ENCODE assay signal across 26 mouse cellular contexts in the genomic region with DNA sequence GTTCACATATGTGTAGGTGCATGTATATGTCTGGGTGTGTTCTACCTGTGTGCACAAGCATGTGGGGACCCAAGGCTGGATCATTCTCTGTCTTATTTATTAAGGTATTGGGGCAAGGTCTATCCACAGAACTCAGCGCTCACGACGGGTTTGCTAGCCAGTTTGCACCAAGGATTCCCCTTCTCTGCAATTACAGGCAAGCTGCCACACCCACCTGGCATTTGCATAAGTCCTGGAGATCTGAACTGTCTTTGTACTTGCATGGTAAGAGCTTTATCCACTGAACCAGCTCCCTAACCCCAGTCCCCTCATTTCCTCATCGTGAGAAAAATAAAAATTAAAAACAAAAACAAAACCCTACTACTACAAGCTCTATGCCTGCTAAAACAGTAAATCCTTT.
DNase-seq lines count a peak whose midpoint lies in the region; ATAC-seq and TF ChIP-seq lines count a peak whose summit lies in the region.
"Had no signal": no experiment of that assay in that cellular context is flagged by ENCODE, and none has a peak within 500 bp of the region (broad histone marks: within the 10 kb centered on the region; RNA-seq: fewer than 3 reads in every experiment).

No protein-coding gene starts in this region.

- H3K36me3 ChIP-seq in liver, embryonic 14.5 days (replicated peaks; ENCODE audit: control insufficient read depth, insufficient read depth, low read depth): no peaks in the 10 kb centered on the region
- no peaks in the 10 kb centered on the region for H3K36me3 ChIP-seq in liver, postnatal 0 days (replicated peaks; ENCODE audit: insufficient read depth, low read length)
- H3K36me3 ChIP-seq: embryonic facial prominence, embryonic 12.5 days; embryonic facial prominence, embryonic 15.5 days; heart, embryonic 12.5 days; heart, embryonic 15.5 days; hindbrain, embryonic 10.5 days; hindbrain, embryonic 13.5 days had no signal

- H3K27me3 ChIP-seq in liver, embryonic 14.5 days (ENCODE audit: control insufficient read depth, insufficient read depth, low read length): peaks cover 3% of the 10 kb centered on the region; the same call in 1 of the 2 replicates
- H3K27me3 ChIP-seq in liver, postnatal 0 days (ENCODE audit: insufficient read depth, low read length): no peaks in the 10 kb centered on the region
- H3K27me3 ChIP-seq: embryonic facial prominence, embryonic 12.5 days; embryonic facial prominence, embryonic 15.5 days; heart, embryonic 12.5 days; heart, embryonic 15.5 days had no signal

- TF ChIP-seq CTCF in liver, embryonic 14.5 days (IDR thresholded peaks at IDR 0.05; ENCODE audit: low read depth): no peak
- no peak for TF ChIP-seq CTCF in liver, postnatal 0 days (IDR thresholded peaks at IDR 0.05; ENCODE audit: low read depth)

- peak; percentile 60 for DNase-seq in ES-CJ7 (ENCODE audit: low read depth, low spot score)
- DNase-seq in ZHBTc4 (ENCODE audit: low read depth, low spot score): peak; percentile 59
- DNase-seq in liver, embryonic 14.5 days (ENCODE audit: low read depth in 3 of 3, low spot score in 3 of 3): no peak
- DNase-seq in liver, postnatal 0 days: no peak
- no peak for DNase-seq in gastrocnemius, postnatal 25 days
- no peak for DNase-seq in cerebellum, adult 9-10 months
- no peak for DNase-seq in urinary bladder, adult 2 months (ENCODE audit: low spot score)
- DNase-seq: adrenal gland, postnatal 10 days; B cell, adult 2 months; cerebellum, adult 11-12 months; cerebellum, adult 9-11 months; cerebellum, postnatal 25 days; forebrain, postnatal 0 days; gastrocnemius, adult 2 months; gastrocnemius, postnatal 14 days; heart, adult 18-20 months; heart, postnatal 10 days; heart, postnatal 36 days had no signal

- H3K4me2 ChIP-seq in liver, embryonic 14.5 days (ENCODE audit: low read depth): no peak overlapping the region
- no peak overlapping the region for H3K4me2 ChIP-seq in liver, postnatal 0 days (ENCODE audit: low read depth, low read length)
- H3K4me2 ChIP-seq: embryonic facial prominence, embryonic 12.5 days; embryonic facial prominence, embryonic 15.5 days; heart, embryonic 12.5 days; heart, embryonic 15.5 days; hindbrain, embryonic 13.5 days had no signal

- H3K27ac ChIP-seq in liver, embryonic 14.5 days: peak overlapping the region; percentile 72
- H3K27ac ChIP-seq in liver, postnatal 0 days (ENCODE audit: low read depth): peak overlapping the region; percentile 49; the same call in 1 of the 2 replicates
- H3K27ac ChIP-seq: embryonic facial prominence, embryonic 12.5 days; embryonic facial prominence, embryonic 15.5 days; gastrocnemius, adult 2 months; heart, embryonic 15.5 days; hindbrain, embryonic 13.5 days had no signal

- WGBS in liver, embryonic 14.5 days (ENCODE audit: insufficient replicate concordance): 70% methylated on average over 4 of the region's 4 CpGs
- WGBS in liver, postnatal 0 days (ENCODE audit: insufficient replicate concordance): 60% methylated on average over 4 of the region's 4 CpGs

- no peak for TF ChIP-seq EP300 in liver, embryonic 14.5 days (IDR thresholded peaks at IDR 0.05; ENCODE audit: low read depth)
- 0 out of 2 replicates have a peak, but pooled peaks have one; percentile 48 for TF ChIP-seq EP300 in liver, postnatal 0 days (IDR thresholded peaks at IDR 0.05; ENCODE audit: low read depth)

- no peak for ATAC-seq in liver, embryonic 14.5 days (ENCODE audit: insufficient read depth)
- no peak for ATAC-seq in liver, postnatal 0 days
- ATAC-seq: forebrain, embryonic 14.5 days; forebrain, postnatal 0 days; hindbrain, embryonic 16.5 days had no signal

- H3K9me3 ChIP-seq in liver, embryonic 14.5 days (ENCODE audit: control insufficient read depth, low read length): no peaks in the 10 kb centered on the region
- no peaks in the 10 kb centered on the region for H3K9me3 ChIP-seq in liver, postnatal 0 days (ENCODE audit: low read length)
- H3K9me3 ChIP-seq: embryonic facial prominence, embryonic 12.5 days; embryonic facial prominence, embryonic 15.5 days; heart, embryonic 12.5 days; heart, embryonic 15.5 days; hindbrain, embryonic 10.5 days; hindbrain, embryonic 13.5 days had no signal

- peaks cover 85 to 91% of the 10 kb centered on the region in 2 experiments for H3K4me1 ChIP-seq in liver, embryonic 14.5 days (replicated peaks; ENCODE audit: control insufficient read depth in 2 of 2, insufficient read depth in 2 of 2, low read length in 1 of 2)
- peaks cover 39% of the 10 kb centered on the region for H3K4me1 ChIP-seq in liver, postnatal 0 days (ENCODE audit: insufficient read depth)

- H3K9ac ChIP-seq in liver, embryonic 14.5 days (replicated peaks): peak overlapping the region; percentile 5; the same call in 1 of the 2 replicates
- no peak overlapping the region for H3K9ac ChIP-seq in liver, postnatal 0 days (replicated peaks)
- H3K9ac ChIP-seq: embryonic facial prominence, embryonic 12.5 days; embryonic facial prominence, embryonic 15.5 days; forebrain, postnatal 0 days; heart, embryonic 12.5 days; heart, embryonic 15.5 days; hindbrain, embryonic 13.5 days had no signal

- H3K4me3 ChIP-seq in liver, embryonic 14.5 days (ENCODE audit: insufficient read depth in 1 of 2, low read depth in 2 of 2, low read length in 2 of 2): no peak overlapping the region
- H3K4me3 ChIP-seq in liver, postnatal 0 days (ENCODE audit: low read depth, low read length): no peak overlapping the region
- H3K4me3 ChIP-seq: embryonic facial prominence, embryonic 12.5 days; embryonic facial prominence, embryonic 15.5 days; gastrocnemius, adult 2 months; heart, embryonic 12.5 days; heart, embryonic 15.5 days; hindbrain, embryonic 10.5 days; hindbrain, embryonic 13.5 days had no signal

Comparison
In these comparisons a context has a peak if more than half of its experiments do, and no peak if none do; other contexts are left out.
1. DNase-seq: peak in ES-CJ7 (single experiment) and ZHBTc4 (single experiment); none in liver, embryonic 14.5 days (0 of 3), liver, postnatal 0 days (single experiment), gastrocnemius, postnatal 25 days (single experiment), cerebellum, adult 9-10 months (single experiment) and urinary bladder, adult 2 months (single experiment).